Mouse (Mus musculus) E14TG2a.4 (cell line): ENCODE data around the gene Eddm3b.

Experiments used
- H3K27me3 ChIP-seq: 2 replicates; pipeline ENCODE4 v1.6.1; 2014; ENCODE audit warnings: low read length, control low read depth; ENCODE audit not compliant: insufficient read depth
- H3K36me3 ChIP-seq: 2 replicates; pipeline ENCODE4 v1.6.1; 2014; ENCODE audit warnings: low read length, control low read depth; ENCODE audit not compliant: insufficient read depth
- H3K4me1 ChIP-seq: replicated peaks from 2 replicates; pipeline ENCODE4 v1.6.1; 2014; ENCODE audit warnings: low read depth, low read length, control low read depth
- H3K4me3 ChIP-seq: replicated peaks from 2 replicates; pipeline ENCODE4 v1.5.1; 2014; ENCODE audit warnings: mild to moderate bottlenecking, low read length
- H3K9me3 ChIP-seq: 2 replicates; pipeline ENCODE4 v1.6.1; 2014; ENCODE audit warnings: low read length, control low read depth
- CTCF ChIP-seq: conservative IDR thresholded peaks from 2 replicates; pipeline ENCODE4 v1.5.1; 2014; ENCODE audit warnings: low read length
- NANOG ChIP-seq: IDR thresholded peaks from 2 replicates; pipeline ENCODE4 v1.6.1; 2014; ENCODE audit warnings: borderline replicate concordance, low read length, mixed read lengths
- POU5F1 ChIP-seq: IDR thresholded peaks from 2 replicates; pipeline ENCODE4 v1.6.1; 2014; ENCODE audit warnings: low read length, borderline replicate concordance

The Eddm3b gene

GRCm38 (mm10) chr14:51101284-51101683, 12.9 kb upstream of the Eddm3b start:
- H3K9me3 ChIP-seq = no peaks in the 10 kb centered on the region
- no peaks in the 10 kb centered on the region for H3K27me3 ChIP-seq
- H3K36me3 ChIP-seq = no peaks in the 10 kb centered on the region
- no peaks in the 10 kb centered on the region; the same call in 1 of the 2 replicates for H3K4me1 ChIP-seq
- no peak overlapping the region for H3K4me3 ChIP-seq
- TF ChIP-seq CTCF (no peak), POU5F1 (no peak), NANOG (no peak)

GRCm38 (mm10) chr14:51103217-51103616, 11.0 kb upstream of the Eddm3b start:
- H3K27me3 ChIP-seq = no peaks in the 10 kb centered on the region
- H3K36me3 ChIP-seq = no peaks in the 10 kb centered on the region
- no peak overlapping the region for H3K4me3 ChIP-seq
- no peaks in the 10 kb centered on the region; the same call in 1 of the 2 replicates for H3K4me1 ChIP-seq
- TF ChIP-seq CTCF = peak; percentile 64
- no peak for TF ChIP-seq NANOG
- H3K9me3 ChIP-seq = no peaks in the 10 kb centered on the region

- H3K27me3 ChIP-seq = no peaks in the 10 kb centered on the region
- no peaks in the 10 kb centered on the region; the same call in 1 of the 2 replicates for H3K4me1 ChIP-seq
- no peaks in the 10 kb centered on the region for H3K9me3 ChIP-seq
- no peak for TF ChIP-seq POU5F1
- TF ChIP-seq CTCF = no peak
- no peak for TF ChIP-seq NANOG
- H3K4me3 ChIP-seq = no peak overlapping the region
- no peaks in the 10 kb centered on the region for H3K36me3 ChIP-seq
Measured at GRCm38 (mm10) chr14:51104366-51104765, 9.9 kb upstream of the Eddm3b start.

GRCm38 (mm10) chr14:51106449-51106967, 7.7 kb upstream of the Eddm3b start:
- TF ChIP-seq CTCF (no peak), NANOG (no peak), POU5F1 (no peak)
- H3K4me1 ChIP-seq = no peaks in the 10 kb centered on the region
- no peak overlapping the region for H3K4me3 ChIP-seq
- no peaks in the 10 kb centered on the region for H3K9me3 ChIP-seq
- H3K36me3 ChIP-seq = no peaks in the 10 kb centered on the region
- H3K27me3 ChIP-seq = no peaks in the 10 kb centered on the region

GRCm38 (mm10) chr14:51111966-51112365, 2.3 kb upstream of the Eddm3b start:
- H3K27me3 ChIP-seq = no peaks in the 10 kb centered on the region
- H3K4me1 ChIP-seq = no peaks in the 10 kb centered on the region
- TF ChIP-seq CTCF = no peak
- TF ChIP-seq POU5F1 = no peak
- no peak for TF ChIP-seq NANOG
- H3K9me3 ChIP-seq = peaks cover 4% of the 10 kb centered on the region; the same call in 1 of the 2 replicates
- H3K4me3 ChIP-seq = no peak overlapping the region
- H3K36me3 ChIP-seq = no peaks in the 10 kb centered on the region

- Histone ChIP-seq H3K9me3 (peaks cover 7% of the 10 kb centered on the region; the same call in 1 of the 2 replicates), H3K4me3 (no peak overlapping the region), H3K27me3 (no peaks in the 10 kb centered on the region), H3K36me3 (no peaks in the 10 kb centered on the region), H3K4me1 (no peaks in the 10 kb centered on the region)
- TF ChIP-seq POU5F1 (no peak), CTCF (no peak), NANOG (no peak)
Measured at GRCm38 (mm10) chr14:51113476-51113875, 750 bp upstream of the Eddm3b start.

- TF ChIP-seq NANOG (no peak), CTCF (no peak), POU5F1 (no peak)
- H3K36me3 ChIP-seq = no peaks in the 10 kb centered on the region
Measured at GRCm38 (mm10) chr14:51125684-51126083, 11.5 kb downstream of the Eddm3b start.

GRCm38 (mm10) chr14:51127648-51128258, 13.5 kb downstream of the Eddm3b start:
- Histone ChIP-seq H3K4me1 (peaks cover 23% of the 10 kb centered on the region), H3K4me3 (no peak overlapping the region), H3K27me3 (no peaks in the 10 kb centered on the region), H3K9me3 (no peaks in the 10 kb centered on the region), H3K36me3 (no peaks in the 10 kb centered on the region)
- TF ChIP-seq CTCF = no peak
- TF ChIP-seq POU5F1 = no peak

More at GRCm38 (mm10) chr14:51125684-51126083, 11.5 kb downstream of the Eddm3b start:
- H3K9me3 ChIP-seq = no peaks in the 10 kb centered on the region
- H3K4me1 ChIP-seq = peaks cover 7% of the 10 kb centered on the region
- no peak overlapping the region for H3K4me3 ChIP-seq
- H3K27me3 ChIP-seq = no peaks in the 10 kb centered on the region
